Mouse (Mus musculus): ENCODE measurements around the gene Babam2. TPM values are rescaled to one million over a fixed set of nuclear protein-coding genes. Genes with fewer than 3 reads are reported as not detected.

Babam2 gene
- polyA plus RNA-seq, 1 experiment from 2014 or later = 54.7 TPM

DNA sequence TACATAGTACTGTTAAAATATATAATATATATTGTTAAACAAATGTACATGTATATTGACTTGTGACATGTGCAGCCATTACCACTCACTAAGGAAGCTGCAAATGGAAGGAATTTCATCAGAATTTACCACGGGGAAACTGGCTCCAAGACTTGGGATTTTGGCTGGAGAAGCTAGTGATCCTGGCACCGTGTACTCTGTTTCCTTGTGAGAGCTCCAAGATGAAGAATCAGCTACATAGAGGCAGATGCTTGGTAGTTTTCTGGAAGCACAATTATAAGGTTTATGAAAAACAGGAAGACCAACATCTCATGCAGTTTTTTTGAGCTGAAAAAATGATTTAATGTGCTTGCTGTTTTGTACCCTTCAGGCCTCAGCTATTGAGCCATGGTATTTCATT lies 110.8 kb downstream of the Babam2 start:
- Histone ChIP-seq H3K4me3 (ENCODE audit: low read depth, low read length) (no peak overlapping the region), H3K27ac (ENCODE audit: low read length) (no peak overlapping the region), H3K4me2 (ENCODE audit: low read length) (no peak overlapping the region), H3K9ac (ENCODE audit: low read depth, low read length) (no peak overlapping the region), H3K4me1 (ENCODE audit: control insufficient read depth, insufficient read depth, low read length) (0 out of 2 replicates have a peak, but pooled peaks cover 2% of the 10 kb centered on the region), H3K36me3 (ENCODE audit: control insufficient read depth, insufficient read depth, low read length) (no peaks in the 10 kb centered on the region), H3K9me3 (replicated peaks; ENCODE audit: control insufficient read depth, low read length, poor library complexity, severe bottlenecking) (no peaks in the 10 kb centered on the region), H3K27me3 (ENCODE audit: control insufficient read depth, insufficient read depth, low read depth, low read length) (no peaks in the 10 kb centered on the region)
- WGBS = 77% methylated on average over 2 of the region's 2 CpGs
- no peak for ATAC-seq

DNA sequence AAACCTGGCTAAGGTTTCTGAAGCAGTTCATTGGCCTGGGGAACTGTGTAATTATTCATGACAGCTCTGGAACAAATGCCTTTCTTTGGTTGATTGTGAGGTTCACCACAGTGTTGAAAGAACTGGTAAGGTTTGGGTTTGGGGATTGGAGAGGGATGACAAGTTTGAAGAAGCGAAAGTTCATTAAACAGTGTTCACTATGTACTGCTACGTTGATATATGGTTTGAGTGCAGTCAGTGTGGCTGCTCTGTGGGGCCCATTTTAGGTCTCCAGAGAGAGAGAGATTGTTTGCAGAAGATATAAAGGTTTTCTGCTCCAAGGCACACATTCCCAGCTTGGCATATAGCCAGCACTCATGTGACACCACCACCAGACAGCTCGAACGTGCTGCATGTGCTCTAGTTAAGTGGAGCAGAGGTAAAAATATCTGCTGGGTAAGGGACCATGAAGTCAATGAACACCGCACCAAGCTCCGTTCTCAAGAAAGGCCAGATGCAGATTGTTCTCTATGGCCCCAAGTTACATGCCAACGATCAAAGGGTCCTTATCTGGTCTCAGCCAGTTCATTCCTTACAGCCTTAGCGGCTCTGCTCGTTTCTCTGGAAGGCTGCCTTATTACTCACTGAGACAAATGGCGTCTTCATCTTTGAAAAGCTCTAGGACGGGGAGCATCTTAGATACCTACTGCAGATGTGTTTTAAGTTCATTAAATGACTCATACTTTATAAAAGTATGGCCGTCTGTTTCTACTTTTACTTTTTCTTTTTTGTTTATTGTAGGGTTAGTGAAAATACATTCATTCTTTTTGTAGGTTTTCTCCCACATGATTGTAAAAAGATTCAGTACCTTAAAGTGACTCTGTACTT lies 113.5 kb downstream of the Babam2 start:
- Histone ChIP-seq H3K9ac (ENCODE audit: low read depth, low read length) (no peak overlapping the region), H3K27me3 (ENCODE audit: control insufficient read depth, insufficient read depth, low read depth, low read length) (no peaks in the 10 kb centered on the region), H3K27ac (ENCODE audit: low read length) (no peak overlapping the region), H3K4me2 (ENCODE audit: low read length) (no peak overlapping the region), H3K4me3 (ENCODE audit: low read depth, low read length) (no peak overlapping the region), H3K9me3 (replicated peaks; ENCODE audit: control insufficient read depth, low read length, poor library complexity, severe bottlenecking) (no peaks in the 10 kb centered on the region), H3K36me3 (ENCODE audit: control insufficient read depth, insufficient read depth, low read length) (no peaks in the 10 kb centered on the region), H3K4me1 (ENCODE audit: control insufficient read depth, insufficient read depth, low read length) (0 out of 2 replicates have a peak, but pooled peaks cover 2% of the 10 kb centered on the region)
- no peak for ATAC-seq
- WGBS = 43% methylated on average over 12 of the region's 12 CpGs

DNA sequence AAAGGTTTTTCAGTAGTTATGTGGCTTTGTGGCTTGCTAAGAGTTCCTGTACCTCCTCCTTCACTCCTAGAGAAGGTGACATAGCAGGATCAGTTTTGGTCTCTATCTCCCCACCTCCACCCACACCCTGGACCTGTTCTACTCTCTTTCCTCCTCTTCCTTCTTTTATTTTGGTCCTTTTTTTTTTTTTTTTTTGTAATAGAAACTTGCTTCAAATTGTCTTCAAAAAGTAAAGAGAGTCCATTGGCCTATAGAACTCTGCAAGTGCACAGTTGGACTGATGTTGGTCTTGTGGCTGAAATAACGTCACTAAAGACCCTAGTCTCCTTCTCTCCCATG lies 114.1 kb downstream of the Babam2 start:
- no peaks in the 10 kb centered on the region for H3K36me3 ChIP-seq (ENCODE audit: control insufficient read depth, insufficient read depth, low read length)
- WGBS = 71% methylated on average over 1 of the region's 1 CpGs
- H3K4me2 ChIP-seq (ENCODE audit: low read length) = no peak overlapping the region
- no peak for ATAC-seq
- H3K27me3 ChIP-seq (ENCODE audit: control insufficient read depth, insufficient read depth, low read depth, low read length) = no peaks in the 10 kb centered on the region
- no peaks in the 10 kb centered on the region for H3K9me3 ChIP-seq (replicated peaks; ENCODE audit: control insufficient read depth, low read length, poor library complexity, severe bottlenecking)
- H3K4me1 ChIP-seq (ENCODE audit: control insufficient read depth, insufficient read depth, low read length) = 0 out of 2 replicates have a peak, but pooled peaks cover 2% of the 10 kb centered on the region
- no peak overlapping the region for H3K9ac ChIP-seq (ENCODE audit: low read depth, low read length)
- H3K4me3 ChIP-seq (ENCODE audit: low read depth, low read length) = no peak overlapping the region
- H3K27ac ChIP-seq (ENCODE audit: low read length) = no peak overlapping the region

DNA sequence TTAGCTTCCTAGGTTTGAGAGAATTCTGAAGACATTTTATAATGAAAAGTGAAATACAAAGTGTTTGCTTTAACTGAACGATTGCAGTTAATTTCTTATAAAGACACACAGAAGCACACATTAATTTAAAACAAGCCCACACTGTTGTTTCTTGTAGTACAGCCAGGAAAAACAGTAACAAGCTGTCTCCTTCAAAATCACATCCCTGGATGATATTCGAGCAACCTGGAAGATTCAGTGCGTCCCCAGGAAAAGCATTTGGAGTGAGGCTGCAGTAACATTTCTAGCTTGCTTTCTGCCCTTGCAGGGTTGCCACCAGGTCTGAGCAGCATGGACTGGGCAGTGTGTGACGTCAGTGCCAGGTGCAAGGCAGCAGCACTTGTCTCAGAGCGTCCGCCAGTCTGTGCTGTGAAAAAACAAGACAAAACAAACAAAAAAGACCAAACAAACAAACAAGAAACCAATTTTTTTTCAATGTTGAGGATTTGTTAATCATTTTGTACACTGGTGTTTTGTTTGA lies 115.7 kb downstream of the Babam2 start:
- ATAC-seq = no peak
- H3K9me3 ChIP-seq (replicated peaks; ENCODE audit: control insufficient read depth, low read length, poor library complexity, severe bottlenecking) = no peaks in the 10 kb centered on the region
- H3K4me3 ChIP-seq (ENCODE audit: low read depth, low read length) = no peak overlapping the region
- no peaks in the 10 kb centered on the region for H3K36me3 ChIP-seq (ENCODE audit: control insufficient read depth, insufficient read depth, low read length)
- H3K9ac ChIP-seq (ENCODE audit: low read depth, low read length) = no peak overlapping the region
- H3K4me2 ChIP-seq (ENCODE audit: low read length) = no peak overlapping the region
- H3K4me1 ChIP-seq (ENCODE audit: control insufficient read depth, insufficient read depth, low read length) = 0 out of 2 replicates have a peak, but pooled peaks cover 2% of the 10 kb centered on the region
- no peaks in the 10 kb centered on the region for H3K27me3 ChIP-seq (ENCODE audit: control insufficient read depth, insufficient read depth, low read depth, low read length)
- 86% methylated on average over 6 of the region's 6 CpGs for WGBS
- no peak overlapping the region for H3K27ac ChIP-seq (ENCODE audit: low read length)

DNA sequence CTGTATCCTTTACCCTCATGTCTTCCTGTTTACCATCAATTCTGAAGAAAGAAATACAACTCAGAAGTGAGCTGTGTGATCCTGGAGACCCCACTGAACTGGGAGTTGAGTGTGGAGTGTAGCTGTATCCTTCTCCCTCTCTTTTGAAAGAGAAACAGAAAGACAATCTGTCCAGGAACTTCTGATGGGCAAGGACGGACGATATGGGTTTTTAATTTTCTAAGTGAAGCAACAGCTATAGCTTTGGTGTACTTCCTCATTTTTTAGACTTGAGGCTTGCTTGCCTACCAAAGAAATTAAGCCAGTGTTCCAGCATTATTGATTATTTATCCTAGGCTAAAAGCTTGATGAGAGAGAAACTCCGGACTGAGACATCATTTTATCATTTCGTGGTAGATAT lies 116.6 kb downstream of the Babam2 start:
- Histone ChIP-seq H3K36me3 (ENCODE audit: control insufficient read depth, insufficient read depth, low read length) (no peaks in the 10 kb centered on the region), H3K4me1 (ENCODE audit: control insufficient read depth, insufficient read depth, low read length) (0 out of 2 replicates have a peak, but pooled peaks cover 2% of the 10 kb centered on the region), H3K4me2 (ENCODE audit: low read length) (no peak overlapping the region), H3K27ac (ENCODE audit: low read length) (no peak overlapping the region), H3K9ac (ENCODE audit: low read depth, low read length) (no peak overlapping the region), H3K4me3 (ENCODE audit: low read depth, low read length) (no peak overlapping the region), H3K27me3 (ENCODE audit: control insufficient read depth, insufficient read depth, low read depth, low read length) (no peaks in the 10 kb centered on the region), H3K9me3 (replicated peaks; ENCODE audit: control insufficient read depth, low read length, poor library complexity, severe bottlenecking) (no peaks in the 10 kb centered on the region)
- 88% methylated on average over 4 of the region's 4 CpGs for WGBS
- no peak for ATAC-seq

DNA sequence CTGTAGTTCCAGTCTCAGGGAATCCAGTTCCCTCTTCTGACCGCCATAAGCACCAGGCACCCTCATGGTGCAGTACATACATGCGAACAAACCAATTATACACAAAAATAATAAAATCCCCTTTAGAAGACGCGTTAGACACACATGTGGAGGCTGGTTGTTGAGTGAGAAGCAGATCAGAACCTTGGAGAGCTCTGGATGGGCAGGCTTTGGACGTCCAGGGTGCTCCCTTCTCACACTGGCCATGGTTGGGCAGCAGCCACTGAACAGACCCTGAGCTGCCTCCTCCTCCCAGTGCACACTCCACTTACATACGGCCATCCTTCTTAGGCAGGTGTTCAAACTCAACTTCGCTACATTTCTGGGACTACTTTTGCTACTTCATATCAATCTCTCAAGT lies 117.6 kb downstream of the Babam2 start:
- H3K27me3 ChIP-seq (ENCODE audit: control insufficient read depth, insufficient read depth, low read depth, low read length) = no peaks in the 10 kb centered on the region
- H3K9ac ChIP-seq (ENCODE audit: low read depth, low read length) = no peak overlapping the region
- H3K9me3 ChIP-seq (replicated peaks; ENCODE audit: control insufficient read depth, low read length, poor library complexity, severe bottlenecking) = no peaks in the 10 kb centered on the region
- H3K4me1 ChIP-seq (ENCODE audit: control insufficient read depth, insufficient read depth, low read length) = 0 out of 2 replicates have a peak, but pooled peaks cover 2% of the 10 kb centered on the region
- no peak overlapping the region for H3K4me2 ChIP-seq (ENCODE audit: low read length)
- no peak overlapping the region for H3K4me3 ChIP-seq (ENCODE audit: low read depth, low read length)
- no peak for ATAC-seq
- 80% methylated on average over 7 of the region's 7 CpGs for WGBS
- no peak overlapping the region for H3K27ac ChIP-seq (ENCODE audit: low read length)
- no peaks in the 10 kb centered on the region for H3K36me3 ChIP-seq (ENCODE audit: control insufficient read depth, insufficient read depth, low read length)

DNA sequence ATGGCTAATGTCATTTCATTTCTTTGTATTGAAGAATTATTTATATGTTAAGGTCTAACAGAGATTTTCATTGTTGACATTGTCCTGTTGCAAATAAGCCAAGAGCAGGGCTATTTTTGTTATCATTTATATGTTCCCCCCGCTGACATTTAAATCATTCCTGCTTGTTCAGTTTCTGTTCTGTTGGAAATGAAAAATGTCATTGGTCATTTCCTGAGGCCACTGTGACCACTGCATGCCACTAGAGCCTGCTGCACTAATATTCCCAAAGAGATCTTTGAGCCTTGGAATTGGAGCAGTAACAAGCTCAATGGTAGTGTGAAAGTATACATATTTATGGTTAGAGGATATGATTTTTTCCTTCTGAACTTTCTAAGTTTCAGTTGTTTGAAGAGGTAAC lies 118.6 kb downstream of the Babam2 start:
- H3K9me3 ChIP-seq (replicated peaks; ENCODE audit: control insufficient read depth, low read length, poor library complexity, severe bottlenecking) = no peaks in the 10 kb centered on the region
- no peak overlapping the region for H3K27ac ChIP-seq (ENCODE audit: low read length)
- WGBS = 100% methylated on average over 1 of the region's 1 CpGs
- no peaks in the 10 kb centered on the region for H3K27me3 ChIP-seq (ENCODE audit: control insufficient read depth, insufficient read depth, low read depth, low read length)
- no peak overlapping the region for H3K9ac ChIP-seq (ENCODE audit: low read depth, low read length)
- H3K4me2 ChIP-seq (ENCODE audit: low read length) = no peak overlapping the region
- ATAC-seq = no peak
- H3K36me3 ChIP-seq (ENCODE audit: control insufficient read depth, insufficient read depth, low read length) = no peaks in the 10 kb centered on the region
- no peak overlapping the region for H3K4me3 ChIP-seq (ENCODE audit: low read depth, low read length)
- H3K4me1 ChIP-seq (ENCODE audit: control insufficient read depth, insufficient read depth, low read length) = 0 out of 2 replicates have a peak, but pooled peaks cover under 1% of the 10 kb centered on the region

DNA sequence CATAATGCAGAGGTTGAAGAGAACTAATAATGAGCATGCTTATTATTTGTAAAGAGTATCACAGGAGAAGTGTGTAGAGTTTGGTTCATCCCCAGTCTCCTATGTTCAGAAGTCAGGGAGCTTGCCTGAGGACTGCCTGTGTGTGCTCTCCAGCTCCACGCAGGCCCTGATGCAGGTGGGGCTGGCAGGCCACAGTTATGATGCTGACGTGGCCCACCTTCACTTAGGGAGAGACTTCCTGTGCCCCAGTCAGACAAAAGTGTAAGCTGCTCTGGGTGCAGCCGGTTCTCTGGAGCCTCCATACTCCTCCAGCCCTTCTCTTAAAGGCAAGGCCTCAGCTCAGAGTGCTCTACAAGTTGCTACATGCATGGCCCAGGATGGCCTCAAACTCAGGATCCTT lies 123.3 kb downstream of the Babam2 start:
- H3K9me3 ChIP-seq (replicated peaks; ENCODE audit: control insufficient read depth, low read length, poor library complexity, severe bottlenecking) = no peaks in the 10 kb centered on the region
- no peak overlapping the region for H3K4me2 ChIP-seq (ENCODE audit: low read length)
- no peaks in the 10 kb centered on the region for H3K36me3 ChIP-seq (ENCODE audit: control insufficient read depth, insufficient read depth, low read length)
- WGBS = 91% methylated on average over 3 of the region's 3 CpGs
- H3K4me1 ChIP-seq (ENCODE audit: control insufficient read depth, insufficient read depth, low read length) = no peaks in the 10 kb centered on the region
- no peak for ATAC-seq
- no peak overlapping the region for H3K9ac ChIP-seq (ENCODE audit: low read depth, low read length)
- H3K4me3 ChIP-seq (ENCODE audit: low read depth, low read length) = no peak overlapping the region
- H3K27me3 ChIP-seq (ENCODE audit: control insufficient read depth, insufficient read depth, low read depth, low read length) = no peaks in the 10 kb centered on the region
- no peak overlapping the region for H3K27ac ChIP-seq (ENCODE audit: low read length)

DNA sequence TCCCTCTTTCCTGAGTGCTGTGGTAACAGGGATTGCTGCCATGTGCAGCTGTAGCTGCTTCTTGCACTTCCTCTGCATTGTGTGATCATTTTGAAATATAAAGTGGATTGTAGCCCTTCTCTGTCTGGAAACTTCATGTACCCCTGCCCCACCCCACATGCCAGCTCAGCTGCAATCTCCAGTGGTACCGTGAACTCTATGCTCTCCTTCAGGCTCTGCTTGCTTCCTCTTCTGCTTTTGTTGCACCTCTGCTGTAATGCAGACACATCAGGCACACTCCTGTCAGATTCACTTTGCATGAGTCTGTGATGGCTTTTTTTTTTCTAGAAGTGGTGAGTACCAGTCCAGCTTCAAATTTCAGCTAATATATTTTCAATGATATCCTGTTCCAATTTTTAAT lies 123.7 kb downstream of the Babam2 start:
- no peaks in the 10 kb centered on the region for H3K4me1 ChIP-seq (ENCODE audit: control insufficient read depth, insufficient read depth, low read length)
- no peak for ATAC-seq
- no peaks in the 10 kb centered on the region for H3K36me3 ChIP-seq (ENCODE audit: control insufficient read depth, insufficient read depth, low read length)
- no peak overlapping the region for H3K9ac ChIP-seq (ENCODE audit: low read depth, low read length)
- H3K27me3 ChIP-seq (ENCODE audit: control insufficient read depth, insufficient read depth, low read depth, low read length) = no peaks in the 10 kb centered on the region
- no peak overlapping the region for H3K27ac ChIP-seq (ENCODE audit: low read length)
- H3K4me3 ChIP-seq (ENCODE audit: low read depth, low read length) = no peak overlapping the region
- WGBS = 96% methylated on average over 1 of the region's 1 CpGs
- no peak overlapping the region for H3K4me2 ChIP-seq (ENCODE audit: low read length)
- H3K9me3 ChIP-seq (replicated peaks; ENCODE audit: control insufficient read depth, low read length, poor library complexity, severe bottlenecking) = no peaks in the 10 kb centered on the region
